Mouse (Mus musculus) midbrain, embryonic 14.5 days (tissue): ENCODE results near the gene Mtfr2. TPM values are rescaled to one million over a fixed set of nuclear protein-coding genes. Genes with fewer than 3 reads are reported as not detected.

Experiments used
- ATAC-seq: fragments of 200-750 bp; cut with Nextera tagmentation; 2 replicates; pipeline ENCODE4 v1.8.0; 2017; ENCODE audit warnings: moderate number of reproducible peaks, moderate library complexity; ENCODE audit not compliant: low FRiP score, low TSS enrichment
- DNase-seq: peaks from one replicate; pipeline ENCODE4 v3.0.0-alpha.2; 2015
- H3K27ac ChIP-seq: fragments of 300-500 bp; sonication (generic); replicated peaks from 2 replicates; pipeline ENCODE4 v1.5.1; 2014; ENCODE audit warnings: mild to moderate bottlenecking, low read depth, low read length, moderate library complexity
- H3K27me3 ChIP-seq: fragments of 300-500 bp; sonication (generic); 2 replicates; pipeline ENCODE4 v1.6.1; 2014; ENCODE audit warnings: low read length, control low read depth, mixed read lengths; ENCODE audit not compliant: control insufficient read depth, insufficient read depth
- H3K36me3 ChIP-seq: fragments of 300-500 bp; sonication (generic); 2 replicates; pipeline ENCODE4 v1.6.1; 2014; ENCODE audit warnings: low read length, control low read depth; ENCODE audit not compliant: control insufficient read depth, insufficient read depth
- H3K4me1 ChIP-seq: fragments of 300-500 bp; sonication (generic); 2 replicates; pipeline ENCODE4 v1.6.1; 2014; ENCODE audit warnings: mild to moderate bottlenecking, antibody characterized with exemption, low read length, control low read depth; ENCODE audit not compliant: control insufficient read depth, insufficient read depth
- H3K4me2 ChIP-seq: fragments of 300-500 bp; sonication (generic); 2 replicates; pipeline ENCODE4 v1.6.1; 2014; ENCODE audit warnings: mild to moderate bottlenecking, low read length, moderate library complexity
- H3K4me3 ChIP-seq: fragments of 300-500 bp; sonication (generic); replicated peaks from 2 replicates; pipeline ENCODE4 v1.5.1; 2014; ENCODE audit warnings: low read depth, low read length
- H3K9ac ChIP-seq: fragments of 300-500 bp; sonication (generic); replicated peaks from 2 replicates; pipeline ENCODE4 v1.6.1; 2014; ENCODE audit warnings: mild to moderate bottlenecking, low read length, moderate library complexity
- H3K9me3 ChIP-seq: fragments of 300-500 bp; sonication (generic); 2 replicates; pipeline ENCODE4 v1.6.1; 2016; ENCODE audit warnings: low read length, control low read depth, mixed read lengths; ENCODE audit not compliant: control insufficient read depth
- WGBS: fragments of 180-500 bp; shearing (Covaris S2); extraction: QIAGEN DNeasy Blood & Tissue Kit; methylation state at CpG from one replicate; pipeline ENCODE4 v1.1.7; 2014; 5-methylcytosine and 5-hydroxymethylcytosine counted together
- polyA plus RNA-seq: library from polyadenylated mRNA; unstranded; fragments of >200 nt; fragmentation: Nextera tagmentation; extraction: Ambion mirVana; gene quantifications from 2 replicates; pipeline ENCODE4 v1.2.1, GENCODE M21; 2014

Mtfr2 gene
- polyA plus RNA-seq, 1 experiment from 2014 or later, result 0.68 TPM

GRCm38 (mm10) chr10:20362450-20363118 is 15.0 kb downstream of the Mtfr2 start:
- no peaks in the 10 kb centered on the region for H3K9me3 ChIP-seq
- DNase-seq, result no peak
- WGBS, result 63% methylated on average over 4 of the region's 4 CpGs
- no peaks in the 10 kb centered on the region for H3K4me1 ChIP-seq
- no peak overlapping the region for H3K9ac ChIP-seq
- no peaks in the 10 kb centered on the region for H3K36me3 ChIP-seq
- ATAC-seq, result no peak; the same call in 1 of the 2 replicates
- no peak overlapping the region for H3K4me3 ChIP-seq
- no peak overlapping the region for H3K27ac ChIP-seq
- no peaks in the 10 kb centered on the region for H3K27me3 ChIP-seq
- H3K4me2 ChIP-seq, result no peak overlapping the region

GRCm38 (mm10) chr10:20372046-20372445 is 24.5 kb downstream of the Mtfr2 start:
- no peaks in the 10 kb centered on the region for H3K4me1 ChIP-seq
- DNase-seq (no peak), ATAC-seq (no peak)
- H3K36me3 ChIP-seq, result no peaks in the 10 kb centered on the region
- H3K27ac ChIP-seq, result no peak overlapping the region
- H3K27me3 ChIP-seq, result no peaks in the 10 kb centered on the region
- no peaks in the 10 kb centered on the region for H3K9me3 ChIP-seq
- H3K4me3 ChIP-seq, result no peak overlapping the region
- WGBS, result 96% methylated on average over 5 of the region's 5 CpGs
- H3K9ac ChIP-seq, result no peak overlapping the region
- no peak overlapping the region for H3K4me2 ChIP-seq

- no peaks in the 10 kb centered on the region for H3K27me3 ChIP-seq
- H3K9ac ChIP-seq, result no peak overlapping the region
- no peak overlapping the region for H3K4me2 ChIP-seq
- H3K27ac ChIP-seq, result no peak overlapping the region
- DNase-seq, result no peak
- WGBS, result 94% methylated on average over 9 of the region's 9 CpGs
- H3K4me1 ChIP-seq, result 0 out of 2 replicates have a peak, but pooled peaks cover 5% of the 10 kb centered on the region
- no peak overlapping the region for H3K4me3 ChIP-seq
- no peaks in the 10 kb centered on the region for H3K36me3 ChIP-seq
- no peaks in the 10 kb centered on the region for H3K9me3 ChIP-seq
- no peak for ATAC-seq
These were observed 30.1 kb downstream of the Mtfr2 start for GRCm38 (mm10) chr10:20377621-20378020.

GRCm38 (mm10) chr10:20379071-20379735 is 31.6 kb downstream of the Mtfr2 start:
- Histone ChIP-seq H3K27me3 (no peaks in the 10 kb centered on the region), H3K4me2 (no peak overlapping the region), H3K9me3 (no peaks in the 10 kb centered on the region), H3K4me3 (no peak overlapping the region), H3K4me1 (0 out of 2 replicates have a peak, but pooled peaks cover 11% of the 10 kb centered on the region), H3K27ac (no peak overlapping the region), H3K9ac (no peak overlapping the region), H3K36me3 (no peaks in the 10 kb centered on the region)
- no peak for DNase-seq
- 82% methylated on average over 9 of the region's 9 CpGs for WGBS
- ATAC-seq, result no peak

GRCm38 (mm10) chr10:20380798-20381197 is 33.2 kb downstream of the Mtfr2 start:
- no peak overlapping the region for H3K9ac ChIP-seq
- no peak overlapping the region for H3K4me3 ChIP-seq
- 83% methylated on average over 3 of the region's 3 CpGs for WGBS
- H3K9me3 ChIP-seq, result no peaks in the 10 kb centered on the region
- H3K27ac ChIP-seq, result no peak overlapping the region
- H3K36me3 ChIP-seq, result no peaks in the 10 kb centered on the region
- H3K4me1 ChIP-seq, result 0 out of 2 replicates have a peak, but pooled peaks cover 11% of the 10 kb centered on the region
- ATAC-seq, result no peak
- no peaks in the 10 kb centered on the region for H3K27me3 ChIP-seq
- no peak for DNase-seq
- no peak overlapping the region for H3K4me2 ChIP-seq

GRCm38 (mm10) chr10:20381352-20381751 is 33.8 kb downstream of the Mtfr2 start:
- no peaks in the 10 kb centered on the region for H3K27me3 ChIP-seq
- H3K9me3 ChIP-seq, result no peaks in the 10 kb centered on the region
- no peak overlapping the region for H3K4me2 ChIP-seq
- no peak overlapping the region for H3K4me3 ChIP-seq
- 0 out of 2 replicates have a peak, but pooled peaks cover 11% of the 10 kb centered on the region for H3K4me1 ChIP-seq
- WGBS, result 85% methylated on average over 3 of the region's 3 CpGs
- no peak overlapping the region for H3K9ac ChIP-seq
- ATAC-seq (no peak), DNase-seq (no peak)
- H3K36me3 ChIP-seq, result no peaks in the 10 kb centered on the region
- H3K27ac ChIP-seq, result no peak overlapping the region

GRCm38 (mm10) chr10:20382807-20383419 is 35.3 kb downstream of the Mtfr2 start:
- no peaks in the 10 kb centered on the region for H3K9me3 ChIP-seq
- H3K4me2 ChIP-seq, result no peak overlapping the region
- no peak overlapping the region for H3K9ac ChIP-seq
- WGBS, result 70% methylated on average over 6 of the region's 6 CpGs
- no peaks in the 10 kb centered on the region for H3K36me3 ChIP-seq
- no peaks in the 10 kb centered on the region for H3K27me3 ChIP-seq
- 0 out of 2 replicates have a peak overlapping the region, but pooled peaks have one; percentile 49 for H3K27ac ChIP-seq
- ATAC-seq, result peak; percentile 27; the same call in 1 of the 2 replicates
- no peak overlapping the region for H3K4me3 ChIP-seq
- H3K4me1 ChIP-seq, result 0 out of 2 replicates have a peak, but pooled peaks cover 11% of the 10 kb centered on the region
- peak; percentile 60 for DNase-seq

- Histone ChIP-seq H3K36me3 (no peaks in the 10 kb centered on the region), H3K9ac (no peak overlapping the region), H3K4me2 (no peak overlapping the region), H3K4me1 (no peaks in the 10 kb centered on the region), H3K27ac (no peak overlapping the region), H3K4me3 (no peak overlapping the region), H3K9me3 (no peaks in the 10 kb centered on the region), H3K27me3 (no peaks in the 10 kb centered on the region)
- DNase-seq (no peak), ATAC-seq (no peak)
- 79% methylated on average over 3 of the region's 3 CpGs for WGBS
These were observed 43.0 kb downstream of the Mtfr2 start for GRCm38 (mm10) chr10:20390568-20390967.
